Mouse (Mus musculus) bone marrow, adult 2 months (tissue): ENCODE measurements around the gene Erp44.

Experiments
- CTCF ChIP-seq: fragments of 200-500 bp; IDR thresholded peaks from 2 replicates; pipeline ENCODE4 v1.5.1; 2011; ENCODE audit warnings: low read length, control low read depth; ENCODE audit not compliant: control insufficient read depth, insufficient read depth
- POLR2A ChIP-seq: fragments of 200-500 bp; IDR thresholded peaks from 2 replicates; pipeline ENCODE4 v1.6.1; 2011; ENCODE audit warnings: low read depth, mild to moderate bottlenecking, control low read depth, low read length, borderline replicate concordance; ENCODE audit not compliant: control insufficient read depth

DNA sequence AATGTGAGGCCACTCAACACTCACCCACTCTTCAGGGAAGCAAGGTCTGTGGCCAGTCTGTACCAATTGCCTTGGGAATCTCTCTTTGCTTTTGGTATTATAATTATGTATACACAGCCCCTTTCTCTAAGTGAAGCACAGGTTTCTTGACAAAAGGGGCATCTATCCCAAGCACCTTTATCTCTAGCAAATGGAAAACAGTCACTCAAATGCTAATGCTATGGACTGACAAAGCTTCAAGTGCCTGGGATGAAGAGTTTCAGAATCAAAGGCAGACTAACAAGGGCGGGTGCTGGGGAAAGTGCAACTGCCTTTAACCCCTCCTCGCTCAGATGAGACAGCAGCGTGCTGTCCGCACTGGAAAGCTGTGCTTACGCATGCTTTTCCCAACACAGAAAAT lies 7.5 kb downstream of the Erp44 start:
- TF ChIP-seq CTCF (no peak), POLR2A (no peak)
